Mouse (Mus musculus) forebrain, embryonic 12.5 days (tissue): ENCODE results near the gene Igfals. TPM values are rescaled to one million over a fixed set of nuclear protein-coding genes. Genes with fewer than 3 reads are reported as not detected.

Experiments used
- polyA plus RNA-seq: library from polyadenylated mRNA; unstranded; fragments of >200 nt; fragmentation: Nextera tagmentation; extraction: Ambion mirVana; gene quantifications from 2 replicates; pipeline ENCODE4 v1.2.1, GENCODE M21; 2016

Igfals gene
- polyA plus RNA-seq, 1 experiment from 2014 or later: 0.20 TPM

Other genes starting within 250 kb of the Igfals start
- gene Tsc2, start 233.4 kb upstream of the Igfals start, polyA plus RNA-seq: 78.4 and 89.3 TPM in 2 replicates
- gene Nthl1, start 233.3 kb upstream of the Igfals start, polyA plus RNA-seq: 14.5 and 18.8 TPM in 2 replicates
- 18.3 and 21.9 TPM in 2 replicates for gene Slc9a3r2, start 215.7 kb upstream of the Igfals start, polyA plus RNA-seq
- gene Npw, start 207.5 kb upstream of the Igfals start, polyA plus RNA-seq: not detected in 2 replicates
- 25.5 and 26.9 TPM in 2 replicates for gene Zfp598, start 196.3 kb upstream of the Igfals start, polyA plus RNA-seq
- gene Syngr3, start 176.0 kb upstream of the Igfals start, polyA plus RNA-seq: 27.8 and 33.5 TPM in 2 replicates
- gene Gfer, start 169.8 kb upstream of the Igfals start, polyA plus RNA-seq: 49.1 and 50.2 TPM in 2 replicates
- gene Noxo1, start 169.8 kb upstream of the Igfals start, polyA plus RNA-seq: 1.6 and 2.6 TPM in 2 replicates
- 94.7 and 98.0 TPM in 2 replicates for gene Tbl3, start 158.3 kb upstream of the Igfals start, polyA plus RNA-seq
- 0.29 TPM in 1 of 2 replicates, not detected in the other for gene Rnf151, start 147.9 kb upstream of the Igfals start, polyA plus RNA-seq
- 946 and 1,025 TPM in 2 replicates for gene Rps2, start 147.9 kb upstream of the Igfals start, polyA plus RNA-seq
- 195 and 201 TPM in 2 replicates for gene Ndufb10, start 141.5 kb upstream of the Igfals start, polyA plus RNA-seq
- not detected in 2 replicates for gene Rpl3l, start 138.2 kb upstream of the Igfals start, polyA plus RNA-seq
- 18.8 and 19.5 TPM in 2 replicates for gene Msrb1, start 129.4 kb upstream of the Igfals start, polyA plus RNA-seq
- 1.1 and 1.7 TPM in 2 replicates for gene Hs3st6, start 113.0 kb upstream of the Igfals start, polyA plus RNA-seq
- not detected in 2 replicates for gene Meiob, start 61.7 kb upstream of the Igfals start, polyA plus RNA-seq
- gene Hagh, start 25.9 kb upstream of the Igfals start, polyA plus RNA-seq: 24.8 and 27.1 TPM in 2 replicates
- 17.3 and 17.7 TPM in 2 replicates for gene Fahd1, start 15.6 kb upstream of the Igfals start, polyA plus RNA-seq
- 62.9 and 64.4 TPM in 2 replicates for gene Nubp2, start 20.4 kb downstream of the Igfals start, polyA plus RNA-seq
- 47.3 and 50.7 TPM in 2 replicates for gene Spsb3, start 20.6 kb downstream of the Igfals start, polyA plus RNA-seq
- 42.7 and 44.6 TPM in 2 replicates for gene Eme2, start 29.1 kb downstream of the Igfals start, polyA plus RNA-seq
- gene Mrps34, start 29.1 kb downstream of the Igfals start, polyA plus RNA-seq: 86.0 and 91.1 TPM in 2 replicates
- 54.9 and 63.0 TPM in 2 replicates for gene Nme3, start 30.5 kb downstream of the Igfals start, polyA plus RNA-seq
- 76.5 and 78.2 TPM in 2 replicates for gene Mapk8ip3, start 71.0 kb downstream of the Igfals start, polyA plus RNA-seq
- gene Jpt2, start 94.7 kb downstream of the Igfals start, polyA plus RNA-seq: 304 and 312 TPM in 2 replicates
- 12.8 and 14.6 TPM in 2 replicates for gene Cramp1l, start 149.8 kb downstream of the Igfals start, polyA plus RNA-seq
- 28.1 and 31.8 TPM in 2 replicates for gene Ift140, start 150.1 kb downstream of the Igfals start, polyA plus RNA-seq
- gene Tmem204, start 217.6 kb downstream of the Igfals start, polyA plus RNA-seq: 8.2 and 9.1 TPM in 2 replicates
- gene Telo2, start 250.0 kb downstream of the Igfals start, polyA plus RNA-seq: 42.4 and 47.5 TPM in 2 replicates